Mouse (Mus musculus) forebrain, embryonic 14.5 days (tissue): ENCODE data around the gene Kirrel3. TPM values are rescaled to one million over a fixed set of nuclear protein-coding genes. Genes with fewer than 3 reads are reported as not detected.

Experiments used
- ATAC-seq: fragments of 200-750 bp; cut with Nextera tagmentation; 2 replicates; pipeline ENCODE4 v1.8.0; 2017; ENCODE audit warnings: mild to moderate bottlenecking, moderate library complexity
- DNase-seq: peaks from one replicate; pipeline ENCODE4 v3.0.0-alpha.2; 2015; ENCODE audit warnings: low spot score
- H3K27ac ChIP-seq: fragments of 300-500 bp; sonication (generic); 2 replicates; pipeline ENCODE4 v1.5.1; 2014; ENCODE audit warnings: low read depth, mild to moderate bottlenecking, control low read depth, low read length, moderate library complexity
- H3K27me3 ChIP-seq: fragments of 300-500 bp; sonication (generic); replicated peaks from 2 replicates; pipeline ENCODE4 v1.6.1; 2014; ENCODE audit warnings: low read length, control low read depth, mixed read lengths; ENCODE audit not compliant: control insufficient read depth, insufficient read depth
- H3K36me3 ChIP-seq: fragments of 300-500 bp; sonication (generic); 2 replicates; pipeline ENCODE4 v1.6.1; 2014; ENCODE audit warnings: low read length, control low read depth; ENCODE audit not compliant: control insufficient read depth, insufficient read depth
- H3K4me1 ChIP-seq: fragments of 300-500 bp; sonication (generic); 2 replicates; pipeline ENCODE4 v1.6.1; 2014; ENCODE audit warnings: antibody characterized with exemption, low read length, control low read depth; ENCODE audit not compliant: control insufficient read depth, insufficient read depth
- H3K4me2 ChIP-seq: fragments of 300-500 bp; sonication (generic); 2 replicates; pipeline ENCODE4 v1.6.1; 2014; ENCODE audit warnings: mild to moderate bottlenecking, control low read depth, low read length
- H3K4me3 ChIP-seq: fragments of 300-500 bp; sonication (generic); 2 replicates; pipeline ENCODE4 v1.5.1; 2014; ENCODE audit warnings: low read depth, low read length, control low read depth
- H3K9ac ChIP-seq: fragments of 300-500 bp; sonication (generic); 2 replicates; pipeline ENCODE4 v1.6.1; 2014; ENCODE audit warnings: mild to moderate bottlenecking, low read length, control low read depth, moderate library complexity
- H3K9me3 ChIP-seq: fragments of 300-500 bp; sonication (generic); replicated peaks from 2 replicates; pipeline ENCODE4 v1.6.1; 2016; ENCODE audit warnings: low read length, control low read depth, mixed read lengths; ENCODE audit not compliant: control insufficient read depth
- WGBS: fragments of 180-500 bp; shearing (Covaris S2); extraction: QIAGEN DNeasy Blood & Tissue Kit; methylation state at CpG from one replicate; pipeline ENCODE4 v1.1.7; 2014; 5-methylcytosine and 5-hydroxymethylcytosine counted together
- polyA plus RNA-seq: library from polyadenylated mRNA; unstranded; fragments of >200 nt; fragmentation: Nextera tagmentation; extraction: Ambion mirVana; gene quantifications from 2 replicates; pipeline ENCODE4 v1.2.1, GENCODE M21; 2014

The Kirrel3 gene
- polyA plus RNA-seq, 1 experiment from 2014 or later, result 31.0 TPM

- ATAC-seq, result no peak
- Histone ChIP-seq H3K4me1 (no peaks in the 10 kb centered on the region), H3K27me3 (no peaks in the 10 kb centered on the region), H3K4me2 (no peak overlapping the region), H3K27ac (no peak overlapping the region; the same call in 1 of the 2 replicates), H3K4me3 (no peak overlapping the region), H3K9me3 (no peaks in the 10 kb centered on the region), H3K36me3 (no peaks in the 10 kb centered on the region), H3K9ac (no peak overlapping the region)
- DNase-seq, result no peak
- WGBS, result 14% methylated on average over 4 of the region's 4 CpGs
Observed at GRCm38 (mm10) chr9:34860934-34861333, 375.2 kb downstream of the Kirrel3 start.

- Histone ChIP-seq H3K9me3 (no peaks in the 10 kb centered on the region), H3K4me3 (no peak overlapping the region), H3K4me2 (no peak overlapping the region), H3K9ac (no peak overlapping the region), H3K36me3 (no peaks in the 10 kb centered on the region), H3K27ac (no peak overlapping the region), H3K4me1 (no peaks in the 10 kb centered on the region), H3K27me3 (no peaks in the 10 kb centered on the region)
- ATAC-seq (peak; percentile 61; the same call in 1 of the 2 replicates), DNase-seq (peak; percentile 66)
- 44% methylated on average over 2 of the region's 2 CpGs for WGBS
Observed at GRCm38 (mm10) chr9:34861775-34862174, 376.1 kb downstream of the Kirrel3 start.

- H3K27ac ChIP-seq, result no peak overlapping the region
- no peaks in the 10 kb centered on the region for H3K27me3 ChIP-seq
- ATAC-seq, result no peak
- no peak overlapping the region for H3K9ac ChIP-seq
- WGBS, result 84% methylated on average over 6 of the region's 6 CpGs
- no peaks in the 10 kb centered on the region for H3K36me3 ChIP-seq
- no peaks in the 10 kb centered on the region for H3K9me3 ChIP-seq
- H3K4me2 ChIP-seq, result no peak overlapping the region
- H3K4me3 ChIP-seq, result no peak overlapping the region
- no peak for DNase-seq
- H3K4me1 ChIP-seq, result no peaks in the 10 kb centered on the region
Observed at GRCm38 (mm10) chr9:34865606-34866005, 379.9 kb downstream of the Kirrel3 start.

- Histone ChIP-seq H3K36me3 (no peaks in the 10 kb centered on the region), H3K4me2 (no peak overlapping the region), H3K4me3 (no peak overlapping the region), H3K9ac (no peak overlapping the region), H3K9me3 (no peaks in the 10 kb centered on the region), H3K27ac (no peak overlapping the region), H3K27me3 (no peaks in the 10 kb centered on the region), H3K4me1 (0 out of 2 replicates have a peak, but pooled peaks cover 3% of the 10 kb centered on the region)
- DNase-seq, result peak; percentile 50
- 8% methylated on average over 15 of the region's 15 CpGs for WGBS
- peak; percentile 65 for ATAC-seq
Observed at GRCm38 (mm10) chr9:34871316-34871966, 385.7 kb downstream of the Kirrel3 start.

- DNase-seq (no peak), ATAC-seq (no peak)
- Histone ChIP-seq H3K27ac (no peak overlapping the region), H3K4me2 (no peak overlapping the region), H3K4me3 (no peak overlapping the region), H3K9ac (no peak overlapping the region), H3K9me3 (no peaks in the 10 kb centered on the region), H3K36me3 (no peaks in the 10 kb centered on the region), H3K27me3 (no peaks in the 10 kb centered on the region), H3K4me1 (0 out of 2 replicates have a peak, but pooled peaks cover 3% of the 10 kb centered on the region)
- WGBS, result 69% methylated on average over 6 of the region's 6 CpGs
Observed at GRCm38 (mm10) chr9:34875238-34875637, 389.5 kb downstream of the Kirrel3 start.

GRCm38 (mm10) chr9:34877186-34877585 is 391.5 kb downstream of the Kirrel3 start:
- no peak overlapping the region for H3K9ac ChIP-seq
- no peaks in the 10 kb centered on the region for H3K9me3 ChIP-seq
- DNase-seq, result no peak
- H3K27me3 ChIP-seq, result no peaks in the 10 kb centered on the region
- H3K36me3 ChIP-seq, result no peaks in the 10 kb centered on the region
- H3K4me2 ChIP-seq, result no peak overlapping the region
- H3K27ac ChIP-seq, result no peak overlapping the region
- ATAC-seq, result no peak
- WGBS, result 58% methylated on average over 3 of the region's 3 CpGs
- H3K4me1 ChIP-seq, result no peaks in the 10 kb centered on the region
- no peak overlapping the region for H3K4me3 ChIP-seq

GRCm38 (mm10) chr9:34877799-34878198 is 392.1 kb downstream of the Kirrel3 start:
- no peaks in the 10 kb centered on the region for H3K4me1 ChIP-seq
- no peak overlapping the region for H3K27ac ChIP-seq
- DNase-seq (no peak), ATAC-seq (no peak)
- no peak overlapping the region for H3K4me2 ChIP-seq
- H3K9me3 ChIP-seq, result no peaks in the 10 kb centered on the region
- H3K9ac ChIP-seq, result no peak overlapping the region
- H3K36me3 ChIP-seq, result no peaks in the 10 kb centered on the region
- no peak overlapping the region for H3K4me3 ChIP-seq
- 72% methylated on average over 3 of the region's 3 CpGs for WGBS
- H3K27me3 ChIP-seq, result no peaks in the 10 kb centered on the region

- WGBS, result 48% methylated on average over 5 of the region's 5 CpGs
- no peak overlapping the region for H3K4me2 ChIP-seq
- ATAC-seq, result no peak
Observed at GRCm38 (mm10) chr9:34881750-34882149, 396.1 kb downstream of the Kirrel3 start.

GRCm38 (mm10) chr9:34882211-34882610 is 396.5 kb downstream of the Kirrel3 start:
- ATAC-seq (no peak), DNase-seq (no peak)
- no peaks in the 10 kb centered on the region; the same call in none of the 2 replicates for H3K4me1 ChIP-seq
- no peak overlapping the region for H3K4me2 ChIP-seq
- no peak overlapping the region for H3K4me3 ChIP-seq
- H3K9ac ChIP-seq, result no peak overlapping the region
- H3K27me3 ChIP-seq, result no peaks in the 10 kb centered on the region
- WGBS, result 7% methylated on average over 2 of the region's 2 CpGs
- H3K36me3 ChIP-seq, result no peaks in the 10 kb centered on the region
- H3K27ac ChIP-seq, result no peak overlapping the region
- no peaks in the 10 kb centered on the region for H3K9me3 ChIP-seq

More at GRCm38 (mm10) chr9:34881750-34882149, 396.1 kb downstream of the Kirrel3 start:
- H3K9me3 ChIP-seq, result no peaks in the 10 kb centered on the region
- no peak overlapping the region for H3K27ac ChIP-seq
- no peak for DNase-seq
- H3K27me3 ChIP-seq, result no peaks in the 10 kb centered on the region
- H3K36me3 ChIP-seq, result no peaks in the 10 kb centered on the region
- no peak overlapping the region for H3K4me3 ChIP-seq
- H3K9ac ChIP-seq, result no peak overlapping the region
- no peaks in the 10 kb centered on the region; the same call in none of the 2 replicates for H3K4me1 ChIP-seq
